Mouse (Mus musculus): ENCODE results near the gene Vim. TPM values are rescaled to one million over a fixed set of nuclear protein-coding genes. Genes with fewer than 3 reads are reported as not detected.
"Not testable (repeated sequence)": the region's sequence is repeated elsewhere in the genome, so short reads cannot be mapped to it uniquely, and the experiment has no call there.

Gene Vim
- polyA plus RNA-seq, 1 experiment from 2014 or later, result 448 TPM

DNA sequence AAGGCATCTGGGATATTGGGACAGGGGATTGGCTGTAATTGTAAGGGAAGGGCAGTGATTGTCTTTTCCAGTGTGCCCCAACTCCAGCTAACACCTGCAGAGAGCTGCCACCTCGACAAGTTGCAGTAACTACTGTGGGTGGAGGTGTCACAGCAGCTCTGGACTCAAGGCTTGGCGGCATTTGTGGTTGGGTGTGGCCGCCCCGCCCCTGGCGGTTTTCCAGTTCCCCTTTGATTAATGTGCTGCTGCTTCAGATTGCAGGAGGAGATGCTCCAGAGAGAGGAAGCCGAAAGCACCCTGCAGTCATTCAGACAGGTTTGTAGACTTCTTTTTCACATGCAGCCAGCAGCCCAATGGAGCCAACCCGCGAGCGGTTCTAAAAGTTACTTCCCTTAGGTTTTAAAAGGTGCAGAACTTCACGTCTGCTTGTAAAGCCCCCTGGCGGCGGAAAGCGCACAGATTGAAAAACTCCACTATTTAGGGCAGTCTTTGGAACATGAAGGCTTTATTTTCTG is 1.6 kb downstream of the Vim start:
- under 1% methylated on average over 13 of the region's 13 CpGs for WGBS
- Histone ChIP-seq H3K9me3 (ENCODE audit: control insufficient read depth, low read length) (no peaks in the 10 kb centered on the region), H3K4me1 (replicated peaks; ENCODE audit: control insufficient read depth, insufficient read depth, low read length) (peaks cover 18% of the 10 kb centered on the region; the same call in 1 of the 2 replicates), H3K4me3 (replicated peaks; ENCODE audit: low read length) (peak overlapping the region; percentile 74), H3K27me3 (ENCODE audit: control insufficient read depth, insufficient read depth, low read length) (no peaks in the 10 kb centered on the region), H3K4me2 (replicated peaks) (peak overlapping the region; percentile 85), H3K36me3 (replicated peaks; ENCODE audit: control insufficient read depth, insufficient read depth) (peaks cover 29% of the 10 kb centered on the region), H3K9ac (peak overlapping the region; percentile 80), H3K27ac (peak overlapping the region; percentile 91)
- DNase-seq (ENCODE audit: low spot score), result peak; percentile 84
- no peak for ATAC-seq (ENCODE audit: low FRiP score)

DNA sequence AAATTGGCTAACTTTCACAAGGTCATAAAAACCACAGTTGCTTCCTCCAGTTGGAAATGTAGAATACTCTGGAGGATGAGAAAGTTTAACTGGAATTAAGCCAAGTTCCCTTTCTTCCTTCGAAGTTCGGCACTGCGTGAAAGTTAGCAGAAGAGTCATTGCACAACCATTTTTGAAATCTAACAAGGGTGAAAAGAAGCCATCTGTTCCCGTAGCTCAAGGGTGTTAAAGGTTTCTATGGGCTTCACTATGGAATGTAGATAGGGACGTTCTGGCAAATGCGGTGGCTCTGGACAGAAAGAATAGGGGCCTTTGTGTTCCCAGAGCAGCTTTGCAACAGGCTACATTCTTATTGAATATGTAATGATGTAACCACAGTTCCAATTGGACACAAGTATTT is 2.2 kb downstream of the Vim start:
- WGBS, result 3% methylated on average over 6 of the region's 6 CpGs
- Histone ChIP-seq H3K4me3 (replicated peaks; ENCODE audit: low read length) (peak overlapping the region; percentile 74), H3K4me2 (replicated peaks) (peak overlapping the region; percentile 85), H3K27ac (peak overlapping the region; percentile 91; the same call in 1 of the 2 replicates), H3K4me1 (replicated peaks; ENCODE audit: control insufficient read depth, insufficient read depth, low read length) (peaks cover 18% of the 10 kb centered on the region; the same call in 1 of the 2 replicates), H3K36me3 (replicated peaks; ENCODE audit: control insufficient read depth, insufficient read depth) (peaks cover 34% of the 10 kb centered on the region), H3K27me3 (ENCODE audit: control insufficient read depth, insufficient read depth, low read length) (no peaks in the 10 kb centered on the region), H3K9ac (peak overlapping the region; percentile 80), H3K9me3 (ENCODE audit: control insufficient read depth, low read length) (no peaks in the 10 kb centered on the region)
- peak; percentile 32 for ATAC-seq (ENCODE audit: low FRiP score)
- DNase-seq (ENCODE audit: low spot score), result peak; percentile 48

DNA sequence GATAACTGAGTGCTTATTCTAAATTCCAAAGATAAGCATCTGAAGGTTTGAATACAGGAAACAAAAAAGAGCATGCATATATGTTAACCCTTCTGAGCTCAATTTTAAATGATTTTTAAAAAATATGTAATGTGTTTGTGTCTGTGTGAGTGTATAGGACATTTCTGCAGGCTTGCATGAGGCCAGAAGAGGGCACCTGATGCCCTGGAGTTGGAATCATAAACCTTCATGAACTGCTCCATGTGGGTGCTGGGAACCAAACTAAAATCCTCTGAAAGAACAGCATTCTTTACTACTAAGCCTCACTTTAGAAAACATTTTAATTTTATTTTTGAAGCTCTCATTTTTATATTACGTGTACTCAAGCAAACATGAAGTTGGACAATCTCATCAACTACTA is 3.7 kb downstream of the Vim start:
- ATAC-seq (ENCODE audit: low FRiP score) (no peak), DNase-seq (ENCODE audit: low spot score) (no peak)
- Histone ChIP-seq H3K9me3 (ENCODE audit: control insufficient read depth, low read length) (no peaks in the 10 kb centered on the region), H3K36me3 (replicated peaks; ENCODE audit: control insufficient read depth, insufficient read depth) (peaks cover 48% of the 10 kb centered on the region), H3K9ac (no peak overlapping the region), H3K4me3 (replicated peaks; ENCODE audit: low read length) (peak overlapping the region; percentile 14; the same call in 1 of the 2 replicates), H3K4me2 (replicated peaks) (peak overlapping the region; percentile 44), H3K4me1 (replicated peaks; ENCODE audit: control insufficient read depth, insufficient read depth, low read length) (peaks cover 13% of the 10 kb centered on the region; the same call in 1 of the 2 replicates), H3K27me3 (ENCODE audit: control insufficient read depth, insufficient read depth, low read length) (no peaks in the 10 kb centered on the region), H3K27ac (no peak overlapping the region)
- WGBS, result 98% methylated on average over 1 of the region's 1 CpGs

DNA sequence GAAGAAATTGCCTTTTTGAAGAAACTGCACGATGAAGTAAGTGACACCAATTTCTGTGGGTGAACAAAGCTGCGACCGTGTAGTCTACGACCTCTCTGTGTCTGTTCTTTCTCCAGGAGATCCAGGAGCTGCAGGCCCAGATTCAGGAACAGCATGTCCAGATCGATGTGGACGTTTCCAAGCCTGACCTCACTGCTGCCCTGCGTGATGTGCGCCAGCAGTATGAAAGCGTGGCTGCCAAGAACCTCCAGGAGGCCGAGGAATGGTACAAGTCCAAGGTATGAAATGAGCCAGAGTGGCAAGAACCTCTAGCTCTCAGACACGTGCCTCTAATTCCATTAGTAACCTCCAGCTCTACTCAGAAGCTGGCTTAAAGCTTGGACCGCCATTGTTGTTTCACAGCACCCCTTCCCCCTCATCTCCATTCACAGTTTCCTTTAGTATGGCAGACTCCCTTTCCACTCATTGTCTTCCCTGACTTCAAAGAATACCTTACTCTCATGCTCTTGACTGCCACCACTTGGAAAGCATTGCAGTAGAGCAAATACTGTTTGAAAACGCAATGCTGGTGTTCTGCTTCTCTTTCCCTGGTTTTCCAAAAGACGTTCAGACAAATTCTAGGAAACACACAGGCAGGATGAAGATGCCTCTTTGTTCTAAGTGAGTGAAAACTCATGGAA is 4.9 kb downstream of the Vim start:
- ATAC-seq (ENCODE audit: low FRiP score) (no peak), DNase-seq (ENCODE audit: low spot score) (no peak)
- no peak overlapping the region for H3K27ac ChIP-seq
- H3K9me3 ChIP-seq (ENCODE audit: control insufficient read depth, low read length), result no peaks in the 10 kb centered on the region
- no peak overlapping the region for H3K4me3 ChIP-seq (replicated peaks; ENCODE audit: low read length)
- H3K9ac ChIP-seq, result no peak overlapping the region
- 52% methylated on average over 14 of the region's 14 CpGs for WGBS
- H3K4me2 ChIP-seq (replicated peaks), result peak overlapping the region; percentile 11
- H3K36me3 ChIP-seq (replicated peaks; ENCODE audit: control insufficient read depth, insufficient read depth), result peaks cover 54% of the 10 kb centered on the region
- no peaks in the 10 kb centered on the region for H3K27me3 ChIP-seq (ENCODE audit: control insufficient read depth, insufficient read depth, low read length)
- peaks cover 3% of the 10 kb centered on the region; the same call in 1 of the 2 replicates for H3K4me1 ChIP-seq (replicated peaks; ENCODE audit: control insufficient read depth, insufficient read depth, low read length)

DNA sequence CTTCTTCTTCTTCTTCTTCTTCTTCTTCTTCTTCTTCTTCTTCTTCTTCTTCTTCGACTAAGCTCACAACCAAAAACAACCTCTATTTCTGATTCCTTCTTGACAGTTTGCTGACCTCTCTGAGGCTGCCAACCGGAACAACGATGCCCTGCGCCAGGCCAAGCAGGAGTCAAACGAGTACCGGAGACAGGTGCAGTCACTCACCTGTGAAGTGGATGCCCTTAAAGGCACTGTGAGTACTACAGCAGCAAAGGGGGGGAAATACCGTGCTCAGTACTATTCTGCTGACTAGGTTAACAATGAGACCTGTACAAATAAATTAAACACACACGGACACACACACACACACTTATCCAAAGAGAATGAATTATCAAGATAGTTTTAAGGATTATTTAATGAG is 5.6 kb downstream of the Vim start:
- ATAC-seq (ENCODE audit: low FRiP score), result no peak
- 92% methylated on average over 8 of the region's 8 CpGs for WGBS
- H3K36me3 ChIP-seq (replicated peaks; ENCODE audit: control insufficient read depth, insufficient read depth), result peaks cover 54% of the 10 kb centered on the region
- H3K9me3 ChIP-seq (ENCODE audit: control insufficient read depth, low read length), result no peaks in the 10 kb centered on the region
- no peak for DNase-seq (ENCODE audit: low spot score)
- no peak overlapping the region for H3K4me3 ChIP-seq (replicated peaks; ENCODE audit: low read length)
- H3K4me2 ChIP-seq (replicated peaks), result no peak overlapping the region
- peaks cover 3% of the 10 kb centered on the region; the same call in 1 of the 2 replicates for H3K4me1 ChIP-seq (replicated peaks; ENCODE audit: control insufficient read depth, insufficient read depth, low read length)
- no peak overlapping the region for H3K9ac ChIP-seq
- H3K27ac ChIP-seq, result no peak overlapping the region
- no peaks in the 10 kb centered on the region for H3K27me3 ChIP-seq (ENCODE audit: control insufficient read depth, insufficient read depth, low read length)

DNA sequence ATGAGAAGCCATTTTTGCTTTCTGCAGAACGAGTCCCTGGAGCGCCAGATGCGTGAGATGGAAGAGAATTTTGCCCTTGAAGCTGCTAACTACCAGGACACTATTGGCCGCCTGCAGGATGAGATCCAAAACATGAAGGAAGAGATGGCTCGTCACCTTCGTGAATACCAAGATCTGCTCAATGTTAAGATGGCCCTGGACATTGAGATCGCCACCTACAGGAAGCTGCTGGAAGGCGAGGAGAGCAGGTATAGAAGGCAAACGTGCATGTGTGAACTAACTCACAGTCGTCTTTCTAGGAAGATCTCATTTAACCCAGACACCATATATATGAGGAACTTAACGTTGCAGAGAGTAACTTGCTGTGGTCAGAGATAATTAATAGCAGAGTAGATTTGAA is 6.3 kb downstream of the Vim start:
- Histone ChIP-seq H3K27ac (no peak overlapping the region), H3K4me2 (replicated peaks) (no peak overlapping the region), H3K27me3 (ENCODE audit: control insufficient read depth, insufficient read depth, low read length) (no peaks in the 10 kb centered on the region), H3K9me3 (ENCODE audit: control insufficient read depth, low read length) (no peaks in the 10 kb centered on the region), H3K36me3 (replicated peaks; ENCODE audit: control insufficient read depth, insufficient read depth) (peaks cover 54% of the 10 kb centered on the region), H3K9ac (no peak overlapping the region), H3K4me3 (replicated peaks; ENCODE audit: low read length) (no peak overlapping the region), H3K4me1 (replicated peaks; ENCODE audit: control insufficient read depth, insufficient read depth, low read length) (peaks cover 3% of the 10 kb centered on the region; the same call in 1 of the 2 replicates)
- DNase-seq (ENCODE audit: low spot score) (no peak), ATAC-seq (ENCODE audit: low FRiP score) (no peak)
- WGBS, result 63% methylated on average over 11 of the region's 11 CpGs

DNA sequence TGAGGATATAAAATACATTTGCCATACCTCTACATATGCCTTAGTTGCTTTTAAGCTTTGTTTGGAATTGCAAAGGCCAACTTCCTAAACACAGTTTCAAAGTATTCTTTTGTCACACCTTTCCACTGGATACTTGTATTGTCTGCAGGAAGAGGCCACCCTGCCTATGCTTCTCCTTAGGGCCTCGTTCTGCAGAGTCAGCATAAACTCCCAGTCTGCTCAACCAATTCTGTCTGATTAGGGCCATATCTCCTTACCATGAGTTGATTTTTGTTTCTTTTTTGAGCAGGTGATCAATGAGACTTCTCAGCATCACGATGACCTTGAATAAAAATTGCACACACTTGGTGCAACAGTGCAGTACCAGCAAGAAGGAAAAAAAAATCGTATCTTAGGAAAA is 8.5 kb downstream of the Vim start:
- no peak overlapping the region for H3K4me3 ChIP-seq (replicated peaks; ENCODE audit: low read length)
- DNase-seq (ENCODE audit: low spot score) (no peak), ATAC-seq (ENCODE audit: low FRiP score) (no peak)
- no peaks in the 10 kb centered on the region for H3K27me3 ChIP-seq (ENCODE audit: control insufficient read depth, insufficient read depth, low read length)
- no peak overlapping the region for H3K4me2 ChIP-seq (replicated peaks)
- H3K9ac ChIP-seq, result no peak overlapping the region
- H3K27ac ChIP-seq, result no peak overlapping the region
- 87% methylated on average over 3 of the region's 3 CpGs for WGBS
- no peaks in the 10 kb centered on the region for H3K9me3 ChIP-seq (ENCODE audit: control insufficient read depth, low read length)
- H3K4me1 ChIP-seq (replicated peaks; ENCODE audit: control insufficient read depth, insufficient read depth, low read length), result no peaks in the 10 kb centered on the region
- peaks cover 51% of the 10 kb centered on the region for H3K36me3 ChIP-seq (replicated peaks; ENCODE audit: control insufficient read depth, insufficient read depth)

DNA sequence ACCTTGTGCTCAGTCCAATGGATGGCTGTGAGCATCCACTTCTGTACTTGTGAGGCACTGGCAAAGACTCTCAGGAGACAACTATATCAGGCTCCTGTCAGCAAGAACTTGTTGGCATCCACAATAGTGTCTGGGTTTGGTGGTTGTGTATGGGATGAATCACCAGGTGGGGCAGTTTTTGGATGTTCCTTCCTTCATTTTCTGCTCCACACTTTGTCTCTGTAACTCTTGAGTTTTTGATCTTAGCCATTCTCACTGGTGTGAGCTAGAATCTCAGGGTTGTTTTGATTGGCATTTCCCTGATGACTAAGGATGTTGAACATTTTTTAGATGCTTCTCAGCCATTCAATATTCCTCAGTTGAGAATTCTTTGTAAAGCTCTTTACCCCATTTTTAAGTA is 10.0 kb downstream of the Vim start:
- H3K9me3 ChIP-seq (ENCODE audit: control insufficient read depth, low read length); H3K27me3 ChIP-seq (ENCODE audit: control insufficient read depth, insufficient read depth, low read length); H3K4me2 ChIP-seq (replicated peaks); H3K27ac ChIP-seq; DNase-seq (ENCODE audit: low spot score); H3K4me3 ChIP-seq (replicated peaks; ENCODE audit: low read length); H3K4me1 ChIP-seq (replicated peaks; ENCODE audit: control insufficient read depth, insufficient read depth, low read length); ATAC-seq (ENCODE audit: low FRiP score); H3K9ac ChIP-seq: not testable (repeated sequence)
- H3K36me3 ChIP-seq (replicated peaks; ENCODE audit: control insufficient read depth, insufficient read depth), result peaks cover 39% of the 10 kb centered on the region

DNA sequence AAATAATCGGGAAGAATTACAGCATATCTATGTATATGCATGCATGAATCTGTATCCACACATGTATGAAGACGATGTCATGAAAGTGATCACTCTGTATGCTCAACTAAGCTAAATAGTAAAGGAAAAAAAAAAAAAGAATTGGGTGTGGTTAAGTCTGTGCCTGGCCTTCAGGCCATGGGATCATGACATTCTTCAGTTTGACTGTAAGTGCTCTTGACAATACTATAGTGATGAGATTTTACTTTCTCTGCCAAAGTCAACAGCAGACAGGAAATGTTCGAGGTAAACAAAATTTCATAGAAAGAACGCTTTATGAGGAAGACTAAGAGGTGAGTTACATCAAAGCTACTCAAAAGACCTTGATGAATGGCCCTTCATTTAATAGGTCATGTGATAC is 19.6 kb downstream of the Vim start:
- no peak overlapping the region for H3K27ac ChIP-seq

More for the DNA sequence above, 19.6 kb downstream of the Vim start:
- Histone ChIP-seq H3K27me3 (ENCODE audit: control insufficient read depth, insufficient read depth, low read length) (no peaks in the 10 kb centered on the region), H3K4me2 (replicated peaks) (no peak overlapping the region), H3K9me3 (ENCODE audit: control insufficient read depth, low read length) (no peaks in the 10 kb centered on the region), H3K36me3 (replicated peaks; ENCODE audit: control insufficient read depth, insufficient read depth) (no peaks in the 10 kb centered on the region), H3K9ac (no peak overlapping the region), H3K4me3 (replicated peaks; ENCODE audit: low read length) (no peak overlapping the region), H3K4me1 (replicated peaks; ENCODE audit: control insufficient read depth, insufficient read depth, low read length) (no peaks in the 10 kb centered on the region)
- WGBS, result 88% methylated on average over 4 of the region's 4 CpGs
- ATAC-seq (ENCODE audit: low FRiP score) (no peak), DNase-seq (ENCODE audit: low spot score) (no peak)
